Mouse (Mus musculus) heart, adult 18-20 months (tissue): Measurements from ENCODE around the gene Tns2. TPM values are rescaled to one million over a fixed set of nuclear protein-coding genes. Genes with fewer than 3 reads are reported as not detected.

Experiments used
- DNase-seq, 2 experiments: peaks; one replicate each; pipeline ENCODE4 v3.0.0; 2021 to 2022; ENCODE audit warnings: mixed read lengths in 1 of 2
- total RNA-seq, 2 experiments: library from RNA; stranded (reverse); gene quantifications; 2 replicates each; pipeline ENCODE4 v1.2.3; 2021

Tns2 gene
- total RNA-seq, 2 experiments from 2014 or later, result 109 to 123 TPM

- DNase-seq, result no peak
These were observed 8.5 kb upstream of the Tns2 start for GRCm38 (mm10) chr15:102091688-102092087.

GRCm38 (mm10) chr15:102092222-102092621, 8.0 kb upstream of the Tns2 start:
- DNase-seq, result no peak

- no peak for DNase-seq
These were observed 6.1 kb upstream of the Tns2 start for GRCm38 (mm10) chr15:102094157-102094556.

- peak in 1 of 2 experiments; percentile 62 for DNase-seq
These were observed 5.2 kb upstream of the Tns2 start for GRCm38 (mm10) chr15:102094988-102095387.

- peak; percentile 77 to 85 for DNase-seq
These were observed 2.9 kb upstream of the Tns2 start for GRCm38 (mm10) chr15:102097147-102097915.

- DNase-seq, result peak; percentile 64 to 76
These were observed 2.1 kb upstream of the Tns2 start for GRCm38 (mm10) chr15:102097991-102098555.

- no peak for DNase-seq
These were observed 953 bp upstream of the Tns2 start for GRCm38 (mm10) chr15:102099260-102099659.

GRCm38 (mm10) chr15:102099771-102100160, 447 bp upstream of the Tns2 start:
- no peak for DNase-seq

GRCm38 (mm10) chr15:102100996-102101671, 921 bp downstream of the Tns2 start:
- peak; percentile 68 to 70 for DNase-seq

GRCm38 (mm10) chr15:102101672-102102541, 1.7 kb downstream of the Tns2 start:
- DNase-seq, result peak; percentile 90 to 94

GRCm38 (mm10) chr15:102102548-102103121, 2.4 kb downstream of the Tns2 start:
- peak; percentile 87 to 92 for DNase-seq

GRCm38 (mm10) chr15:102103371-102103946, 3.2 kb downstream of the Tns2 start:
- DNase-seq, result peak; percentile 84 to 86

- DNase-seq, result peak; percentile 96 to 97
These were observed 3.8 kb downstream of the Tns2 start for GRCm38 (mm10) chr15:102103947-102104555.

- DNase-seq, result peak; percentile 90 to 93
These were observed 5.1 kb downstream of the Tns2 start for GRCm38 (mm10) chr15:102105360-102105759.

GRCm38 (mm10) chr15:102105764-102106730, 5.8 kb downstream of the Tns2 start:
- peak; percentile 70 to 78 for DNase-seq

- DNase-seq, result peak; percentile 32 to 48
These were observed 6.7 kb downstream of the Tns2 start for GRCm38 (mm10) chr15:102106754-102107456.

GRCm38 (mm10) chr15:102107689-102108573, 7.7 kb downstream of the Tns2 start:
- DNase-seq, result peak; percentile 55 to 84
